Mouse (Mus musculus) limb, embryonic 14.5 days (tissue): ENCODE measurements around the gene Wdr11. TPM values are rescaled to one million over a fixed set of nuclear protein-coding genes. Genes with fewer than 3 reads are reported as not detected.
A peak's percentile ranks its signal among the peaks of the same experiment; 100 is the strongest.

Experiments used
- ATAC-seq: fragments of 200-750 bp; cut with Nextera tagmentation; 2 replicates; pipeline ENCODE4 v1.8.0; 2017; ENCODE audit warnings: low read depth, moderate number of reproducible peaks, moderate TSS enrichment; ENCODE audit not compliant: low FRiP score
- DNase-seq: peaks from one replicate; pipeline ENCODE4 v3.0.0-alpha.2; 2015; ENCODE audit warnings: low spot score
- H3K27ac ChIP-seq: fragments of 300-500 bp; sonication (generic); replicated peaks from 2 replicates; pipeline ENCODE4 v1.5.1; 2014; ENCODE audit warnings: low read depth, mild to moderate bottlenecking, low read length, moderate library complexity, mixed read lengths
- H3K27me3 ChIP-seq: fragments of 300-500 bp; sonication (generic); 2 replicates; pipeline ENCODE4 v1.6.1; 2014; ENCODE audit warnings: low read length, mixed read lengths; ENCODE audit not compliant: control insufficient read depth, insufficient read depth
- H3K36me3 ChIP-seq: fragments of 300-500 bp; sonication (generic); 2 replicates; pipeline ENCODE4 v1.6.1; 2014; ENCODE audit warnings: mild to moderate bottlenecking, low read length, moderate library complexity, mixed read lengths; ENCODE audit not compliant: control insufficient read depth, insufficient read depth
- H3K4me1 ChIP-seq: fragments of 300-500 bp; sonication (generic); 2 replicates; pipeline ENCODE4 v1.6.1; 2014; ENCODE audit warnings: antibody characterized with exemption, low read length, mixed read lengths; ENCODE audit not compliant: control insufficient read depth, insufficient read depth
- H3K4me2 ChIP-seq: fragments of 300-500 bp; sonication (generic); replicated peaks from 2 replicates; pipeline ENCODE4 v1.6.1; 2014; ENCODE audit warnings: low read depth, mild to moderate bottlenecking, low read length, moderate library complexity; ENCODE audit not compliant: severe bottlenecking
- H3K4me3 ChIP-seq: fragments of 300-500 bp; sonication (generic); replicated peaks from 2 replicates; pipeline ENCODE4 v1.5.1; 2014; ENCODE audit warnings: low read length
- H3K9ac ChIP-seq: fragments of 300-500 bp; sonication (generic); 2 replicates; pipeline ENCODE4 v1.6.1; 2014; ENCODE audit warnings: mild to moderate bottlenecking, low read depth, low read length, moderate library complexity; ENCODE audit not compliant: severe bottlenecking
- H3K9me3 ChIP-seq: fragments of 300-500 bp; sonication (generic); 2 replicates; pipeline ENCODE4 v1.6.1; 2016; ENCODE audit warnings: low read length; ENCODE audit not compliant: control insufficient read depth
- POLR2A ChIP-seq: fragments of 200-500 bp; IDR thresholded peaks from 2 replicates; pipeline ENCODE4 v1.8.0; 2012; ENCODE audit warnings: inconsistent platforms, mild to moderate bottlenecking, moderate library complexity, borderline replicate concordance; ENCODE audit not compliant: insufficient read depth, insufficient read length; ENCODE audit errors: extremely low read depth
- WGBS: fragments of 180-500 bp; shearing (Covaris S2); extraction: QIAGEN DNeasy Blood & Tissue Kit; methylation state at CpG from one replicate; pipeline ENCODE4 v1.1.7; 2014; 5-methylcytosine and 5-hydroxymethylcytosine counted together
- polyA plus RNA-seq, 2 experiments: library from polyadenylated mRNA; depleted of rRNA in 1 of 2; stranded (reverse) in 1 of 2; unstranded in 1 of 2; fragments of >200 nt; fragmentation: Nextera tagmentation in 1 of 2; extraction: Ambion mirVana in 1 of 2; gene quantifications; 2 replicates each; pipeline versions ENCODE4 v1.2.1 to v1.2.3; 2012 to 2014

The Wdr11 gene
- polyA plus RNA-seq, 2 experiments = 38.1 to 47.0 TPM

DNA sequence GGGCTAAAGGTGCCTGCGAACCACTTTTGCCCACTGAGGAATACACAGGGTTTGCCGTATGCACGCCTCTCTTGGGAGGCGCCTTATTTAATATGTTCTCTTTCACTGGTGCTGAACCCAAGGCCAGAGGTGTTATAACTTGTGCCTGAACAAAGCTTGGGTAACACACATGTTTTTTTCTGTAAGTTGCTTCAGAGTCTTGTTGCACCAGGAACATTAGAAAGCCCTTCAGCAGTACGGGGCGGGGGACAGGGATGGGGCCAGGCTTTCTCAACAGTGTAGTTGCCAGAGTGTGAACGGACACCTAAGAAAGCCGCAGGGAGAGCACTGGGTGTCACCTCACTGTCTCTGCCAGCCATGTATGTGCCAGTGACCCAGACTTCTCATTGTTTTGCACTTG, 68.1 kb downstream of the Wdr11 start:
- TF ChIP-seq POLR2A = no peak
- DNase-seq (no peak), ATAC-seq (no peak)
- Histone ChIP-seq H3K4me1 (peaks cover 54% of the 10 kb centered on the region), H3K36me3 (no peaks in the 10 kb centered on the region), H3K27me3 (no peaks in the 10 kb centered on the region), H3K9ac (no peak overlapping the region), H3K27ac (no peak overlapping the region), H3K4me2 (no peak overlapping the region), H3K4me3 (no peak overlapping the region), H3K9me3 (no peaks in the 10 kb centered on the region)
- 68% methylated on average over 8 of the region's 8 CpGs for WGBS

GRCm38 (mm10) chr7:129660546-129660945, 68.9 kb downstream of the Wdr11 start:
- H3K27me3 ChIP-seq = no peaks in the 10 kb centered on the region
- H3K9me3 ChIP-seq = no peaks in the 10 kb centered on the region
- no peaks in the 10 kb centered on the region for H3K36me3 ChIP-seq
- peaks cover 49% of the 10 kb centered on the region for H3K4me1 ChIP-seq
- DNase-seq = no peak
- no peak overlapping the region for H3K4me3 ChIP-seq
- no peak for TF ChIP-seq POLR2A
- no peak overlapping the region for H3K4me2 ChIP-seq
- no peak overlapping the region for H3K27ac ChIP-seq
- 90% methylated on average over 9 of the region's 9 CpGs for WGBS
- no peak for ATAC-seq
- H3K9ac ChIP-seq = no peak overlapping the region

DNA sequence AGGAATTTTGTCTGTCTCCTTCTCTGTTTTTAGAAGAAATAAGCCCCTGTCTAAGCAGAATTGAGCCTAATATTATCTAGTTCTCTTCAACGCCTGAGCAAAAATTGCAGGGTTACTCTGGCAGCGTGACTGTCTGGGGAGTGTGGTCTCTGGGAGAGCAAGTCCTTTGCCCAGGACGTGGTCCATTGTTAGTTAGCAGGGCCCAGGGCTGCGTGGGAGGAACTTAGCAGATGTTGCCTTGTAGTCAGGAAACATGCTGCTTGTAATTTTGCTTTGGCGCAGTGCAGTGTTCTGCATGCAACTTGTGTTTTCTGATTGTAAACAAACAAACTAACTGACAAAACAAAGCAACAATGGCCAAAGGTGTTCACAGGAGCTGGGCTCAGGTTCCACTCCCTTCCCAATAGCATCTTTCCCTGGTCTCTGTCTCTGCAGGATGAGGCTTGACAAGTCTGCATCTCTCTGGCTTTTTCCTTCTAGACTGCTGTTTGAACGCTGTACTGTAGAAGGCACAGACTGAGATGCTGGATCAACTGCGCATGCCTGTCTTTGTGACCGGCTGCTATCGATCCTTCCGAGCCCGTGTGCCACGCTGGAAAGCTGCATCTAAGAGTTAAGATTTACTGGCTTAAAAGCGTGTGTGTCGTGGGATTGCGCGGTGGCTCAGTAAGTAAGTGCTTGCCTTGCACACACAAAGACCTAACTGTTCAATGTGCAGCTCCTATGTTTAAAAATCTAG, 70.6 kb downstream of the Wdr11 start:
- Histone ChIP-seq H3K27me3 (no peaks in the 10 kb centered on the region), H3K4me1 (peaks cover 41% of the 10 kb centered on the region), H3K9ac (no peak overlapping the region), H3K9me3 (no peaks in the 10 kb centered on the region), H3K36me3 (no peaks in the 10 kb centered on the region), H3K4me3 (no peak overlapping the region), H3K4me2 (no peak overlapping the region), H3K27ac (0 out of 2 replicates have a peak overlapping the region, but pooled peaks have one; percentile 21)
- ATAC-seq (no peak), DNase-seq (no peak)
- TF ChIP-seq POLR2A = no peak
- 50% methylated on average over 16 of the region's 16 CpGs for WGBS

GRCm38 (mm10) chr7:129663781-129664505, 72.3 kb downstream of the Wdr11 start:
- 0 out of 2 replicates have a peak, but pooled peaks have one; percentile 26 for ATAC-seq
- 27% methylated on average over 12 of the region's 12 CpGs for WGBS

GRCm38 (mm10) chr7:129665411-129665810, 73.7 kb downstream of the Wdr11 start:
- DNase-seq (no peak), ATAC-seq (no peak)
- H3K9ac ChIP-seq = no peak overlapping the region
- 76% methylated on average over 3 of the region's 3 CpGs for WGBS
- no peak for TF ChIP-seq POLR2A
- no peaks in the 10 kb centered on the region for H3K9me3 ChIP-seq
- H3K4me2 ChIP-seq = no peak overlapping the region
- no peak overlapping the region for H3K27ac ChIP-seq
- H3K4me3 ChIP-seq = no peak overlapping the region
- peaks cover 29% of the 10 kb centered on the region for H3K4me1 ChIP-seq
- no peaks in the 10 kb centered on the region for H3K36me3 ChIP-seq
- no peaks in the 10 kb centered on the region for H3K27me3 ChIP-seq

More at GRCm38 (mm10) chr7:129663781-129664505, 72.3 kb downstream of the Wdr11 start:
- H3K4me1 ChIP-seq = peaks cover 39% of the 10 kb centered on the region
- no peak overlapping the region; the same call in 1 of the 2 replicates for H3K27ac ChIP-seq
- no peak overlapping the region for H3K4me2 ChIP-seq
- no peak for TF ChIP-seq POLR2A
- no peak for DNase-seq
- no peaks in the 10 kb centered on the region for H3K27me3 ChIP-seq
- H3K9me3 ChIP-seq = no peaks in the 10 kb centered on the region
- no peak overlapping the region for H3K4me3 ChIP-seq
- H3K36me3 ChIP-seq = no peaks in the 10 kb centered on the region
- no peak overlapping the region for H3K9ac ChIP-seq
